Mouse (Mus musculus): Measurements from ENCODE around the gene Idh2.

Gene Idh2

DNA sequence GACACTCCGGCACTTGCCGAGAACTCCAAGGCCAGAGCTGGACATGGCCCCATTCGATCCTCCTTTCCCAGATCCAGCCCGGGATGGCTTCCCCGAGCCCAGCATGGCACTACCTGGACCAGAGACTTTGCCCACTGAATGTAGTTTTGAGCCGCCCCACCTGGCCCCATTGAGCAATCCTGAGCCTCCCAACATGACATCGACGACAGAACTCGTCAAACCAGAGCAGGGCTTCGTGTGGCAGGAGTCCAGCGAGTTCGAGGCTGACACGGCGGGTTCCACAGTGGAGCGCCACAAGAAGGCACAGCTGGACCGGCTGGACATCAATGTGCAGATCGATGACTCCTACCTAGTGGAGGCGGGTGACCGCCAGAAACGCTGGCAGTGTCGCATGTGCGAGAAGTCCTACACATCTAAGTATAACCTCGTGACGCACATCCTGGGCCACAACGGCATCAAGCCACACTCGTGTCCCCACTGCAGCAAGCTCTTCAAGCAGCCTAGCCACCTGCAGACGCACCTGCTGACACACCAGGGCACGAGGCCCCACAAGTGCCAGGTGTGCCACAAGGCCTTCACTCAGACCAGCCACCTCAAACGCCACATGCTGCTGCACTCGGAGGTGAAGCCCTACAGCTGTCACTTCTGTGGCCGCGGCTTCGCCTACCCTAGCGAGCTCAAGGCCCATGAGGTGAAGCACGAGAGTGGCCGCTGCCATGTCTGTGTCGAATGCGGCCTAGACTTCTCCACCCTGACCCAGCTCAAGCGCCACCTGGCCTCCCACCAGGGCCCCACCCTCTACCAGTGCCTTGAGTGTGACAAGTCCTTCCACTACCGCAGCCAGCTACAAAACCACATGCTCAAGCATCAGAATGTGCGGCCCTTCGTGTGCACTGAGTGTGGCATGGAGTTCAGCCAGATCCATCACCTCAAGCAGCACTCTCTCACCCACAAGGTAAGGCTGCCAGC, 33.3 kb downstream of the Idh2 start:
- DNase-seq: no peak

- DNase-seq: no peak
Measured at GRCm38 (mm10) chr7:80078792-80079301, 36.3 kb downstream of the Idh2 start.

DNA sequence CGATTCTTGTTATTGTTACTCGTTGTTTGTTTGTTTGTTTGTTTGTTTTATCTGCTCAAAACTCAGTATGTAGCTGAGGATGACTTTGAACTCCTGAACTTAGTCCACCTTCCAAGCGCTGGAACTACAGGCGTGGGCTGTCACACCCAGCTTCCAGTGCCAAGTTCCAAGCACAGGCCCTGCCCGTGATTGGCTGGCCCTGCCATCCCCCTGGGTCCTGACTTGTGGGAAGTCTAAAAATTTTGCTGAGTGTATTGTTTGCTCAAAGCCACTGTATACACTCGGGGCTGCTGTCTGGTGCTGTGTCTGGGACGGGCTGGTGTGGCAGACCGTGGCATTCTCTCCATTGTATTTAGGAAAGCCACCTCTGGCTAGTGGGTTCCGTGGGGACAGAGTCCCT, 37.4 kb downstream of the Idh2 start:
- DNase-seq: no peak

DNA sequence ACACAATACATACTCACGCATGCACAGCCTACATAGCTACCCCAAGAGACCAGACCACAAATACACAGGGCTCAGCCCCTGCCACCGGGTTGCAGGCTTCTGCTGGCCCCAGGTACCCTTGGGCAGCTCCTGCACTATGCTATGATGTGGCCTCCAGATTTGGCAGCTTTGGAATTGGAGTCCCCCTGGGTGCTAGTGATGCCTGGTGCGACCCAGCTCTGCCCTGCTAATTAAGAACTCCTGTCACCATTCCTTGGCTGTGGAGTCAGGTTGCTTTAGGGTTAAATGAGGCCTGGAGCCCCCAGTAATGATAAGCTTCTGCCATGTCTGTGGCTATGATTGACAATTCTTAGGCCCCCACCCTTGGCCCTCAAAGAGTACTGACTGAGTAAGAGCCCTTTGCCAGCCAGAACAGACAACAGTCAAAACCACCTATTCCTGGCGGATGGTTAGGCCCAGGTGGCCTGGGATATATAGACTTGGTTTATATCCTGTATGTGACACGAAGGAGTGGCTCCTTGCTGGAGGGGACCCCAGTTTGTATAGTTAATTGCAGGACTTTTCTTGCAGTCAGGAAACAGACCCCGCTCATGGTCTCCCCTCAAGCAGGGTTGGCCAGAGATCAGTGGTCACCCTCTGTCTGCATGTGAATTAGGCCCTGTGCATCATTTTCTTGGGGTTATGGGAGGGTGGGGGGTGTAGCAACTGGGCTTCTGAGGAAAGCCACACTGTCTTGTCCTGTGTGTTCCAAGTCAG, 38.1 kb downstream of the Idh2 start:
- DNase-seq: no peak

DNA sequence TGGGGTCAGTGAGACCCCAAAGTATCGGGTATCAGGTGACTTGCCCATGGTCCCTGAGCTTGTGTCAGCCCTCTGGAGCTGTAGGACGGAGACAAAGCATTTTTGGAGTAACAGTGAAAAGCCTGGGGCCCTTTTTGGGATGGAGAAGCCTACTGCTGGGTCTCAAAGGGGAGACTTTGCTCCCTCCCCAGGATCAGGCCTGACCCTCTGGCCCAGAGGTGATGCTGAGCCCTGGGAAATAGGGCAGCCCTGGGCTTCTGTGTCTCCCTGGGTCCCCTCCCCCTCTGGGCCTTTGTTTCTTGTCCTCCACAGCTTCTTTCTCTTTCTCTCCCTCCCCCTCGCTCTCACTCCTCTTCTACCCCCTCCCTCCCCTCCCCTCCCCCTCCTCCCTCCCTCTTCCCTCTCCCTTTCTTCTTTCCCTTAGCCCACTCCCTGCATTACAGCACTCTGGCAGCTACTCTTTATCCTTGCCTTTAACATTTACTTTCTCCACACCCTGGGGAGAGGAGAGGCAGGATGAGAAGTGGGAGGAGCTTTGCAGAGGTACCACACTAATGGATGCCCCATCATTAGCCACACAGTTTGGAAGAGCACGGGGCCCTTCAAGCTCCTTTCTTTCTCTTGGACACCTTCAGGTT, 39.1 kb downstream of the Idh2 start:
- DNase-seq: no peak

DNA sequence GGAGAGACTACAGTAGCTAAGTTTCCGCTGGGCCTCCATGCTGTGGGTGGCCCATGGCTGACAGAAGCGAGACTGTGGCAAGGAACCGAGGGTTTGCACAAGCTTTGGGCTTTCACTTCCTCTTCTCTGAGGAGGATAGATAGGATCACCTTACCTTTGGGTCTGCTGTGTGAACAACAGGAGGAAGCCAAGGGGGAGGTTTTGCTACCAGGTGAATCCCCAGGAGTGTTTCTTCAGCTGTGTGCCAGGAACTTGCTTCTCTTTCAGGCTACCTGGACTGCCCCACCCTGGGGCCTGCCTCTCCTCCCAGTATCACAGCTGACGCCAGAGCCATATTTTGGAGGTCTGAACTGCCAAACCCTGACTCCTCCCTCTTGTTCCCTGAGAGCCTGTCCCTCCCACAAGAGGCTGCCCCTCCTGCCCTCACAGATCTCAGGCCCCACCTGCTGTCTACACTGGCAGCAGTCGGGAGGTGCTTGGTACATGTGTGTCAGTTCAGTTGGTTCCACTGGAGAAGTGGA, 40.2 kb downstream of the Idh2 start:
- no peak for DNase-seq

GRCm38 (mm10) chr7:80073506-80073905, 41.7 kb downstream of the Idh2 start:
- DNase-seq: no peak

- DNase-seq: no peak
Measured at GRCm38 (mm10) chr7:80072297-80072696, 42.9 kb downstream of the Idh2 start.

- DNase-seq: no peak
Measured at GRCm38 (mm10) chr7:80071209-80071608, 44.0 kb downstream of the Idh2 start.

- DNase-seq: no peak
Measured at GRCm38 (mm10) chr7:80069615-80070327, 45.4 kb downstream of the Idh2 start.

- DNase-seq: no peak
Measured at GRCm38 (mm10) chr7:80068341-80068740, 46.9 kb downstream of the Idh2 start.

GRCm38 (mm10) chr7:80066675-80067455, 48.3 kb downstream of the Idh2 start:
- DNase-seq: no peak

DNA sequence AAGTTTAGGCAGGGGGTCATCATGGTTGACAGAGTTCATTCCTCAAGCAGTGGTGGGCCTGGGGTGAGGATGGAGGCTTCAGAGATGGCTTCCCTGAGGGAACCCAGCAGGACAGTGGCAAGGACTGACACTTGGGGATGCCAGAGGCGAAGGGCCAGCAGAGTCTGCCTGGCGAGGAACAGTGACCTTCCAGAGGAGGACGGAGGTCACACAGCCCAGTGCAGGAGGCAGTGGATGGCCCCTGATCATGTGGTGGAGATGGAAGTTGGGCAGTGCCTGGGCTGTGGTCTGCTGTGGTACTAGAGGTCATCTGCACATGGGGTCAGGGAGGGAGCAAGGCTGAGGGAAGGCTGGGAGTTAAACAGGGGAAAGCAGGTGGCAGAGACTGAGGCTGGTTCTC, 49.9 kb downstream of the Idh2 start:
- DNase-seq: no peak

GRCm38 (mm10) chr7:80063902-80064736, 51.1 kb downstream of the Idh2 start:
- DNase-seq: no peak

DNA sequence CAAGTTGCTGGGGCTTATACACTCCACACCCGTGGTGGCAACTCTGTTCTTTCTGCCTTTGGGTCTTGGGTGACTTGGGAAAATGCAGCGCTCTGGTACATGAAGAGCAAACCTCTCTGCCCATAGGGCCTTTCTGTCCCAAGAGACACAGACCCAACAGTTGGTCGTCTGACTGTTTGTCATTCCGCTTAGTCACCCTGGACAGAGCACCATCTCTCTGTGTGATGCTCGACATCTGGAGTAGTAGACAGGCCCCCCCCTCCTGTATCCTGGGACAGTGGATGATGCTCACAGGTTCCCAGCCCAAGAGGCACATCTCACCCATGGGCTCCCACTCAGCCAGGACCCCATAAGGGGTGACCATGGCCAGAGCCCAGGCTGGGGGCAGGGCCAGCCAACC, 51.9 kb downstream of the Idh2 start:
- no peak for DNase-seq

DNA sequence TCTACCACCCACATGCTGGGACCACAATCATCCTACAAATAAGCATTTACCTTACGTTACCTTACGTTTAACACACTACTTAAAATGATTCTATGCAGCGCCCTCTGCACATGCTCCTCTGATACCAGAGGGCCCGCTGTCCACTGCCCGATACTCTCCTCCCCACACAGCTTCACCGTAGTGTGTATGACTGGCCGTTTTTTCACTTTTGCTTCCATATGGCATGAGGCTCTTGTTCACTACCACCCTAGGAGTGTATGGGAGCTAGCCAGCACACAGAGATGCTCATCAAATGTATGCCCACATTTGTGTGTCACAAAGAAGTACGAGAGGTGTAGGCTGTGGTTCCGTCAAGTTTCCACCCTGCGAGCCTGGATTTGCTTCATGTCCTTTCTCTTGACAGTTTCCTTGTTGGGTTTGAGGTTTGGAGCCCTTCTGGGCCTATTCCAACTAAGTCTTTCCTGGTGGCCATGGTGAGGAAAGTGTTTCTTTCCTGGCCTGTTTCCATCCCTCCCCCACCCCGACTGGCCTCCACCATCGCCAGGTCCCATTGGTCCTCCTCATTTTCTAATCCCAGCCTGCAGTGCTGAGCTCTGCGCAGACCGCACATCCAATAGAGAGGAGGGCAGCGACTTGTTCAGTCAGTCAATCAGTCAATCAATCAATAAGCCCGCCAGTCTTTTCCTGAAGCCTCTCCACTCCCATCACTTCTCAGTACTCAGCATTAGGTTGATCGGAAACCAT, 52.9 kb downstream of the Idh2 start:
- DNase-seq: no peak

GRCm38 (mm10) chr7:80060012-80060778, 55.0 kb downstream of the Idh2 start:
- DNase-seq: no peak

GRCm38 (mm10) chr7:80059064-80059838, 55.9 kb downstream of the Idh2 start:
- DNase-seq: no peak

All from thymus, postnatal 4 days (tissue).